Mouse (Mus musculus) E14TG2a.4 (cell line): ENCODE data around the gene Rtn4.

Experiments
- CTCF ChIP-seq: conservative IDR thresholded peaks from 2 replicates; pipeline ENCODE4 v1.5.1; 2014; ENCODE audit warnings: low read length
- NANOG ChIP-seq: IDR thresholded peaks from 2 replicates; pipeline ENCODE4 v1.6.1; 2014; ENCODE audit warnings: borderline replicate concordance, low read length, mixed read lengths

DNA sequence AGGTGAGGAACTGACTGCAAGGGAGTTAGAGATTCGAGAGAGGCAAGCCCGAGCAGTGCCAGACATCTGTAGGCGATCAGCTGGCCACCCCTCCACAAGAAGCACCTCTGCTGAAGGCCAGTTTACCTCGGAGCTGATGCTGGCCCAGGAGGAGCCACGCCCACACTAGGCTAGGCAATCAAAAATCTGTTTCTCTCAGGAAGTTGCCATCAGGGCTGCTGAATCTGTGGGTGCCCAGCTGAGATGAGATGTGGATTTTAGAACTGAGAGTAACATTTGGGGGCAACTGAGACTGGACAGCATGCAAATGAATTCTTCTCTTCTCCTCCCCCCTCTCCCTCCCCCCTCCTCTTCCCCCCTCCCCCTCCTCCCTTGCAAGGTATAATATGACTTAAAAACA lies 94.7 kb downstream of the Rtn4 start:
- TF ChIP-seq CTCF: no peak
- TF ChIP-seq NANOG: no peak
